Mouse (Mus musculus): ENCODE data around the gene Slc25a26.

Slc25a26 gene

DNA sequence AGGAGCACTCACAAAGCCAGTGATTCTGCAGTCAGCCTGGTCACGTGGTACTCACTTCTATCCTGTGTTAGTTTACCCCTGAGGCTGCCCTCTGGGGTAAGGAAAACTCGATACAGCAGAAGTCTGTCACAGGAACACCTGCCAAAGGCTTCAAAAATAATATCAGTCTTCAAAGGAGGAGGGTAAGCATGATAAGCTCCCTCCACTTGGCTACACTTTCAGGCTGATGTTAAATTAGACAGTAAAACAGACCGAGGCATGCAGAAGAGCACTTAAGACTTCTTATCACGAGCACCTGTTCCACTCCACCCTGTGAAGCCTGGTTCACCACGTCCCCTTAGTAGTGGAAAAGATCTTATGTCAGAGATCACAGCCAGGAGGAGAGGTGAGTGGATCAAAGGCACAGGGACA is 136.9 kb downstream of the Slc25a26 start:
- DNase-seq (ENCODE audit: low read depth, low spot score): no peak

DNA sequence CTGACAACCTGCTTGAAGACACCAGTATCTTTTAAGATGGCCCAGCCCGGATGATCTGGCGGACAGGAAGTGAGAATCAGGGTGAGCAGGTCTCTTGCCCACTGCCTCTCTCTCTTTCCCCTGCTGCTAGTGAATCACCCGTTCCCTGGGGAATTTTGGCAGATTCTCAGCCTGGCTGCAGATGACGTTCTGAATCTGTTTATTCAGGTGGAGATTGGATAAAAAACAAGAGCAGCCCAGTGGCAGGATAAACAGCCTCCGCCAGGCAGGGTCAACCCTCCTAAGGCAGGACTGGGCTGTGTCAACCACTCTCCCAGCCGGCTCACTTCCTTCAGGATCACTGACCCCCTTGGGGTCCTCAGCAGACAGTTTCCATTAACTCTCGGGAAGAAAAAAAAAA is 140.2 kb downstream of the Slc25a26 start:
- DNase-seq (ENCODE audit: low read depth, low spot score): no peak

GRCm38 (mm10) chr6:94642048-94642447 is 141.9 kb downstream of the Slc25a26 start:
- no peak for DNase-seq (ENCODE audit: low read depth, low spot score)

DNA sequence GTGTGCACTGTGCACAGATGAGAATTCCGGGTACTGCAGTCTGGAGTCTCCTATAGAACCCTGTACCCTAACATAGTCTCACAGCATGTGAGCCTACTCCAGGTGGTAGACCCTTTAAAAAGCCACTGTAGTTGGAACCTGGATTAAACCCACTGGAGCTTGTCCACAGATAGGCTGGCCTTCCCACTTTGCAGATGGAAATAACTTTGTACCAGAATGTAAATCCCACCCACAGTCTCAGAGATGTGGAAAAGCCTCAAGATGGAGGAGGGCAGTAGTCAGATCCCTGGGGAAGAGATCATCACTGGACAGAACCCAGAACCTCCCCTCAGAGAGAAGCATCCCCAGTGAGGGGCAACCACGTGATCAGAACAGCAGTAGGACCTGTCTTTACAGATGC is 143.9 kb downstream of the Slc25a26 start:
- DNase-seq (ENCODE audit: low read depth, low spot score): no peak

DNA sequence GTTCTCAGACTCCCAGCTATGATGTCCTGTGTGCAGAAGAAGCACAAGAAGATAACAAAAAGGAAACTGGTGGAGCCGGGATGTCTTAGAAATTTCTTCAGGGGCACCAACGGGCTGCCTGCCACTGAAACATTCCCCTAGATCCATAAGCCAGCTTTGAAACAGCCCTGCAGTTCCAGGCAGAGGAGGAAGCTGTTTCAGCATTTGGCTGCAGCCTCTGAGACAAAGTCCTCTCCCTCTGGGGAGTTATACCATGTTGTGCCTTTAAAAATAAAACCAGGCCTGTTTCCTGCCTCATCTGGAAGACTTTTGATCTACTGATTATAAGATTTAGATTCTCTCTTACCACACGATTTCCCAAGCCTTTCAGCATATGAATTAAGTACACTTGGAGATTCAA is 144.5 kb downstream of the Slc25a26 start:
- no peak for DNase-seq (ENCODE audit: low read depth, low spot score)

GRCm38 (mm10) chr6:94645723-94646122 is 145.6 kb downstream of the Slc25a26 start:
- no peak for DNase-seq (ENCODE audit: low read depth, low spot score)

DNA sequence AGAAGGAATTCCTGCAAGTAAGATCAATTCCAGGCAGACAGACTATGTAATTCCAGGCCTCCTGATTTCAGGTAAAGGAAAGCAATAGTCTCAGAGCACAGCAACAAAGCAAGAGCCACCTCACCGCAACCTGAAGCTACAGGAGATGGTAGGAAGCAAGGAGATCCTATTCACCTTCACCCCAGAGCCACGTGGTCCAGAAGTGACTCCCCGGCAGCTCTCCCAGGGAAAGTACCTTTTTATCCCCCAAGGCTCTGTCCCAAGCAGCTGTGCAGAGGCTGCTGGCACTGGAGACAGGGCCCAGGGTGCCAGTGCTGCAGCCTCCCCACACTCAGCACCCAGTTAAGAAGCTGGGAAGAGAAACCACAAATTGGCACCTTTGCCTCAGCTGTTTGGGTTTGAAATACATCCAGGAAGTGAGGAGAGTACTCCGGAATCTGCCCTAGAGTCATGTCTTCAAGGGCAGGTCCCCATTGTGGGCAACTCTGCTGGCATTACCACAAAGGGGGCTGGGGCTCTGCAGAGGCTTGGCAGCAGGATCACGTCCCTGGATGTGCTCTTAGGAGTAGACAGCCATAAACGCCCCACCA is 146.2 kb downstream of the Slc25a26 start:
- DNase-seq (ENCODE audit: low read depth, low spot score): no peak

- DNase-seq (ENCODE audit: low read depth, low spot score): no peak
Measured at GRCm38 (mm10) chr6:94646902-94647301, 146.8 kb downstream of the Slc25a26 start.

GRCm38 (mm10) chr6:94647574-94648430 is 147.7 kb downstream of the Slc25a26 start:
- peak; percentile 87 for DNase-seq (ENCODE audit: low read depth, low spot score)

DNA sequence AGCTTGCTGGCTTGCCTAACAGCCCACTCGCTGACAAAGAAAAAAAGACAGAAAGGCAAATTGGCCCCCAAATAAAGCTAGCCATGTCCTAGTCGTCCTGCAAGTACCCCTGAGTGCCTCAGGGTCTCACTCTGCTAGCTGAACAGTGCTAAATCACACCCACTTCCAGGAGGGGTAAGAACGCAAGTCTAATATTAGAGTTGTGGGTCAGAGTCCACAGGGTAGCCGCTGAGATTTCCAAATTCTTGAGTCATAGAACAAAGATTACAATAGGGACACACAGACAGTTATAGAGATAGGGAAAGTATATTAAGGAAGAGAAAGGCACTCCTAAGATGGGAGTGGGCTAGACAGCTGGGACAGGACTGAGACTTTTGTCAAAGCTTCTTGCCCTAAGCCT is 148.4 kb downstream of the Slc25a26 start:
- DNase-seq (ENCODE audit: low read depth, low spot score): no peak

GRCm38 (mm10) chr6:94649637-94650036 is 149.5 kb downstream of the Slc25a26 start:
- DNase-seq (ENCODE audit: low read depth, low spot score): no peak

DNA sequence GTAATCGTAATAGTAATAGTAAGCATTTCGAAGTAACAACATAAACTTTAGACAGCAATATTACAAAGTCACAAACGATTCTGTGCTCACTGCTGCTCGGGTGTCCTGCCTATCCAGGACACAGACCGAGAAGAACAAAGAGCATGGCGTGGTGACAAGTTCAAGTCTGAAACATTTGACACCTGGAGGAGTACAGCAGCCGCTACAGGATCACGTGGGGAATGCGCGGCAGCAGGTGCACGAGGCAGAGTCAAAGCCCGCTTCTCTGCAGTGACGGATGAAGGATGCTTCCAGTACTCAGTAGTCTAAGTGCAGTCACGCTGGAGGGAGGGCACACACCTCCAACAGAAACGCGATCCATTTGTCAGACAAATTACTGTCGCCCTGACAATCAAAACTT is 151.4 kb downstream of the Slc25a26 start:
- no peak for DNase-seq (ENCODE audit: low read depth, low spot score)

GRCm38 (mm10) chr6:94652659-94653213 is 152.6 kb downstream of the Slc25a26 start:
- no peak for DNase-seq (ENCODE audit: low read depth, low spot score)

DNA sequence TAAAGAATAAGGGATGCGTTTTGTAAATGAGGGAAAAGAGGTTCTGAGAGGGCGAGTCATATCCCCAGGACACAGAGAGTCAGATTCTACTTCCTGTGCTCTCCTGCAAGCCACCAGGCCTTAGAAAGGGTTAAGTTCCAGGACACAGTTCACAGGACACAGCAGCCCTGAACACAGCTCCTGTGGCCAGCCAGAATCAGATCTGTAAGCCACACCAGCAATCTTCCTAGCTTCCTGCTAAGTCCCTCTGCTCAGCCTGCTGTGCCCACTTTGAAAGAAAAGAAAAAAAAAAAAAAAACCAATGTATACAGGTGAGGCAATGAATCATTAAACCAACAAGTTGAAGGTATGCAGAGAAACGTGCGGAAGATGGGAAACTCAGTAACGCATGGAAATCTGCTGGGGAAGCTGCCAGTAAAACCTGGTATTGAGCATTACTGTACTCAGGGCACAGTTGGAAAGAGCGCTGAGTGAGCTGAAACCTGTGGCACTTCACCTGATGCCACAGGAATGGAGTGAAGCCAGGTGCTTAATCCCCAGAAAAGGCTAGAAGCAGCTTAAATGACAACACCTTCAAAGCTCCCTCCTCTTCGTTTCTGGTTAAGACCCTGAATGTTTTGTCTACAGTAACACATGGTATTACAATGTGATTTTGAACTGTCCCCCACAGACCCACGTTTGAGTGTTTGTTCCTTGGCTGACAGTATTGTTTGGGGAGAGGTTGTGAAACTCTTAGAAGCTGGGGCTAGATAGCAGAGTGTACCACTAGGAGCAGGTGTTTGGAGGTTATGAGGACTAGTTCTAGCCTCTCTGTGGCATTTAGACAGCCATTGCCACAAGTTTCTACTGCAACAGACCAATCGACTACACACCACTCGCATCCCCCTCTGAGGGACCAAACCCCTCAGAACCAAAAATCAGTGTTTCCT is 153.5 kb downstream of the Slc25a26 start:
- no peak for DNase-seq (ENCODE audit: low read depth, low spot score)

Data from ZHBTc4 (cell line).